Mouse (Mus musculus): Measurements from ENCODE around the gene Kcnj3. TPM values are rescaled to one million over a fixed set of nuclear protein-coding genes. Genes with fewer than 3 reads are reported as not detected.

The Kcnj3 gene
- total and polyA plus RNA-seq, 2 experiments, result not detected

DNA sequence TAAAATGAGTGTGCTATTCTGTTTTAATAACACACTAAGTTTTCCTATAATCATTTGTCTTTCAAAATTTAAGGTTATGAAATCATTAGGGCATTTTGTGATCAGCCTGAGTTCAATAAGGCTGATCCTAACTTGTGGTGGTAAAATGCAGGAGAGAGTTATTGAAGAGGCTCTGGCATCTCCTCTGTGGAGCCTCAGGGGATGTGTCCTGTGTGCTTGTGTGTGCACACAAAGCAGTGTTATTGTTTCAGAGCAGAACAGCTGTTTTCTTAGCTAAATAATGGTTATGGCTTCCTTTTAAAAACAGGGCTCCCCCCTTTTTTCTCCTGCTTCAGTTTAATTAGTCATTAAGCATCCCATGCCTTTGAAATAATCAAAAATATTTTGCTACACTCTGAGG lies 11.5 kb downstream of the Kcnj3 start:
- no peaks in the 10 kb centered on the region for H3K79me2 ChIP-seq (ENCODE audit: control insufficient read depth, insufficient read depth, low read length)
- no peak overlapping the region for H3K4me3 ChIP-seq (ENCODE audit: insufficient read depth, low read depth, low read length)
- no peak for DNase-seq (ENCODE audit: extremely low read depth, low read depth, low spot score)
- H3K27ac ChIP-seq (replicated peaks; ENCODE audit: insufficient read depth, low read depth, low read length), result no peak overlapping the region
- no peaks in the 10 kb centered on the region for H3K4me1 ChIP-seq (ENCODE audit: control insufficient read depth, insufficient read depth, low read length)
- TF ChIP-seq CTCF (IDR thresholded peaks at IDR 0.05; ENCODE audit: low read depth, low read length) (no peak), POLR2A (IDR thresholded peaks at IDR 0.05; ENCODE audit: extremely low read depth, insufficient read depth, low read length) (no peak)
- no peaks in the 10 kb centered on the region for H3K27me3 ChIP-seq (ENCODE audit: control insufficient read depth, insufficient read depth, low read length)
- no peak overlapping the region for H3K9ac ChIP-seq (ENCODE audit: low read depth, low read length)
- no peaks in the 10 kb centered on the region for H3K36me3 ChIP-seq (ENCODE audit: control insufficient read depth, insufficient read depth, low read length)

DNA sequence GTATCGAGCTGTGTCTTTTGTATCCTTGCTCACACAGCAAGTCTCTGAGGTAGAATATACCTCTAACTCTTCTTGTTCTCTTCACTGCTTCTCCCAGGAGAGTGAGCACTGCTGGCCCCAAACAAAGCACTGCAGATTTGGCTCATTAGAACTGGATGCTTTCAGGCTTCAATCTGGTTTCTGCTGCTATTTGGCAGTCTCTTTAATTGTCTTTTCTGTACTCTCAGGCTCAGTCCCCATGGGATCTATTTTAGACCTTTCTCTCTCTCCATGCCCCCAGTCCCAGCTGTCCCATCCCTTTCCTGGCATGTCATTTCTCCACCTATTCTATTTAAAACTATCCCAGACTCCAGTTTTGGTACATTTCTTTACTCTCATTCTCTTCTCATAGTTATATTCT lies 15.0 kb downstream of the Kcnj3 start:
- Histone ChIP-seq H3K27ac (replicated peaks; ENCODE audit: insufficient read depth, low read depth, low read length) (no peak overlapping the region), H3K4me1 (ENCODE audit: control insufficient read depth, insufficient read depth, low read length) (no peaks in the 10 kb centered on the region), H3K79me2 (ENCODE audit: control insufficient read depth, insufficient read depth, low read length) (no peaks in the 10 kb centered on the region), H3K36me3 (ENCODE audit: control insufficient read depth, insufficient read depth, low read length) (no peaks in the 10 kb centered on the region), H3K9ac (ENCODE audit: low read depth, low read length) (no peak overlapping the region), H3K4me3 (ENCODE audit: insufficient read depth, low read depth, low read length) (no peak overlapping the region), H3K27me3 (ENCODE audit: control insufficient read depth, insufficient read depth, low read length) (no peaks in the 10 kb centered on the region)
- TF ChIP-seq POLR2A (IDR thresholded peaks at IDR 0.05; ENCODE audit: extremely low read depth, insufficient read depth, low read length) (no peak), CTCF (IDR thresholded peaks at IDR 0.05; ENCODE audit: low read depth, low read length) (no peak)
- 77% methylated on average over 1 of the region's 1 CpGs for WGBS
- no peak for DNase-seq (ENCODE audit: extremely low read depth, low read depth, low spot score)

DNA sequence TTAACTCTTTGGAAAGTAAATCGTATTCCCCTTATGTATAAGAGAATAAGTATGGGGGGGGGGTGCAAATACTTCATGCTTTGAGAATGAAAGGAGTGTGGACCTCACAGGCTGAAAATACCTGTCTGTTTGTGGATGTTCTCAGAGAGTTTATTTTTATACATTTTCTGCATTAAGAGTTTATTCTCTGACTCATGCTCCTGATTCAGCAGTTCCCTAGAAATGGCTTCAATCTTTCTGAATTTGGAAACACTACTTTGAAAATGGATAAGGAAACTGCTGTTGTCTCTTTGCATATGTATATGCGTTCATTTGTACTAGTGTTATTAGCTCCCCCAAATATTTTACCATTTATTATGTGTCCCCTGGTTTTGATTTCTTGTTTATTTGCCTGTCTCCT lies 23.4 kb downstream of the Kcnj3 start:
- no peak overlapping the region for H3K9ac ChIP-seq (ENCODE audit: low read depth, low read length)
- no peak overlapping the region for H3K4me3 ChIP-seq (ENCODE audit: insufficient read depth, low read depth, low read length)
- no peak overlapping the region for H3K27ac ChIP-seq (replicated peaks; ENCODE audit: insufficient read depth, low read depth, low read length)
- H3K79me2 ChIP-seq (ENCODE audit: control insufficient read depth, insufficient read depth, low read length), result no peaks in the 10 kb centered on the region
- no peaks in the 10 kb centered on the region for H3K27me3 ChIP-seq (ENCODE audit: control insufficient read depth, insufficient read depth, low read length)
- no peak for DNase-seq (ENCODE audit: extremely low read depth, low read depth, low spot score)
- TF ChIP-seq POLR2A (IDR thresholded peaks at IDR 0.05; ENCODE audit: extremely low read depth, insufficient read depth, low read length), result no peak
- TF ChIP-seq CTCF (IDR thresholded peaks at IDR 0.05; ENCODE audit: low read depth, low read length), result no peak
- WGBS, result 79% methylated on average over 2 of the region's 2 CpGs
- H3K36me3 ChIP-seq (ENCODE audit: control insufficient read depth, insufficient read depth, low read length), result no peaks in the 10 kb centered on the region
- H3K4me1 ChIP-seq (ENCODE audit: control insufficient read depth, insufficient read depth, low read length), result no peaks in the 10 kb centered on the region

DNA sequence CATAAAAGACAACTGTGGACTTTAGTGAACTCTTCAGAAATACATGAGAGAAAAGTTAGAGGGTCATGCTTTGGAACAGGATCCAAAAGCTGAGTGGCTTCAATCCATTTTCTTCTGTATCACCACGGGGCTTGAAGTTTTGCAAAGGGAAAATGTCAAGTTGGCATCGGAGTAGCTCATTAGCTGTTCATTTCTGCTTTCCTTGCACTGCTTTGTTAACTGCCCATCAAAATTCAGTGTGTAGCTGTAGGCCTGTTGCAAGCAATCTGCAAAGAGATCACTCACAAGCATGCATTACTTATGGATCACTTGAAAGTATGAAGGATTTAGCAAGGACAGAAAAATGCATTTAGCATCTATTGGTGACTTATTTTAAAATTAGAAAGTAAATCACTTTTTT lies 33.4 kb downstream of the Kcnj3 start:
- no peak for DNase-seq (ENCODE audit: extremely low read depth, low read depth, low spot score)
- Histone ChIP-seq H3K27ac (replicated peaks; ENCODE audit: insufficient read depth, low read depth, low read length) (no peak overlapping the region), H3K79me2 (ENCODE audit: control insufficient read depth, insufficient read depth, low read length) (no peaks in the 10 kb centered on the region), H3K36me3 (ENCODE audit: control insufficient read depth, insufficient read depth, low read length) (no peaks in the 10 kb centered on the region), H3K27me3 (ENCODE audit: control insufficient read depth, insufficient read depth, low read length) (no peaks in the 10 kb centered on the region), H3K9ac (ENCODE audit: low read depth, low read length) (no peak overlapping the region), H3K4me3 (ENCODE audit: insufficient read depth, low read depth, low read length) (no peak overlapping the region), H3K4me1 (ENCODE audit: control insufficient read depth, insufficient read depth, low read length) (no peaks in the 10 kb centered on the region)
- no peak for TF ChIP-seq CTCF (IDR thresholded peaks at IDR 0.05; ENCODE audit: low read depth, low read length)
- no peak for TF ChIP-seq POLR2A (IDR thresholded peaks at IDR 0.05; ENCODE audit: extremely low read depth, insufficient read depth, low read length)
- WGBS, result 76% methylated on average over 2 of the region's 2 CpGs

DNA sequence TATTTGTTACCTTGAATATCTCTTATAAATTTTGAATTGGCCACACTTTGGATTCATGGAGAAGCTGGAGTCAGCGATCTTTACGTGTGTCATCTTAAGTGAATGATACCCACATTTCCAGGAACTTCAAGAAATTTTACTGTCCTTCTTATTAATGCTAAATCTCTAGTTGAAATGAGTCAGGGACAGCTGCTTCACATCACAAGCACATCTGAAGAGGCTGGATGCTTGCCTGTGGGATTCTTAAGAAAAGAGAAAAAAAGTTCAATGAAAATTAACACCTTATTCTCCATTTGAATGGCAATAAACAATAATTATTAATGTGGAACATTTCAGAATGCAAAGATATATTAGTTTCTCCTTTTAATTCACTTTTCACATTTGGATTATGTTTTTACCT lies 34.2 kb downstream of the Kcnj3 start:
- Histone ChIP-seq H3K27ac (replicated peaks; ENCODE audit: insufficient read depth, low read depth, low read length) (no peak overlapping the region), H3K4me1 (ENCODE audit: control insufficient read depth, insufficient read depth, low read length) (no peaks in the 10 kb centered on the region), H3K36me3 (ENCODE audit: control insufficient read depth, insufficient read depth, low read length) (no peaks in the 10 kb centered on the region), H3K27me3 (ENCODE audit: control insufficient read depth, insufficient read depth, low read length) (no peaks in the 10 kb centered on the region), H3K79me2 (ENCODE audit: control insufficient read depth, insufficient read depth, low read length) (no peaks in the 10 kb centered on the region), H3K4me3 (ENCODE audit: insufficient read depth, low read depth, low read length) (no peak overlapping the region), H3K9ac (ENCODE audit: low read depth, low read length) (no peak overlapping the region)
- TF ChIP-seq POLR2A (IDR thresholded peaks at IDR 0.05; ENCODE audit: extremely low read depth, insufficient read depth, low read length) (no peak), CTCF (IDR thresholded peaks at IDR 0.05; ENCODE audit: low read depth, low read length) (no peak)
- no peak for DNase-seq (ENCODE audit: extremely low read depth, low read depth, low spot score)
- 88% methylated on average over 2 of the region's 2 CpGs for WGBS

DNA sequence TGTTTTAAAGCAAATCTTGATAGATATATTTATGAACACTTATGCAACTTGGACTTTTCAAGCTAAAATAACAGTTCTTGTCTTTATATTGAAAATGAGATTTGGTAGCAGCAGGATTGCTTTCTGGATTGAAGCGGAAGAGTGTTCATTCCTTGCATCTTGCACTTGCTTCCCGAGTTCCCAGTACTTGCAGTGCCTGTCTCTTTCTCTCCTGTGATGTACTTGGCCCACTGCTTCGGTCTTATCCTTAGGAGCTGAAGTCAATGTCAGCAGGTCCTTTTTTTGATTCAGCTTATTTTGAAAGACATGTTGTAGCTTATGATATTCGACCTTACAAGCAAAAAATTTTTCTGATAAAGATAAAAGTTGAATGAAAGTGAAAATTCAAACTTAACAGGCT lies 43.7 kb downstream of the Kcnj3 start:
- no peak for DNase-seq (ENCODE audit: extremely low read depth, low read depth, low spot score)

More for the DNA sequence above, 43.7 kb downstream of the Kcnj3 start:
- no peaks in the 10 kb centered on the region for H3K79me2 ChIP-seq (ENCODE audit: control insufficient read depth, insufficient read depth, low read length)
- no peaks in the 10 kb centered on the region for H3K4me1 ChIP-seq (ENCODE audit: control insufficient read depth, insufficient read depth, low read length)
- TF ChIP-seq CTCF (IDR thresholded peaks at IDR 0.05; ENCODE audit: low read depth, low read length) (no peak), POLR2A (IDR thresholded peaks at IDR 0.05; ENCODE audit: extremely low read depth, insufficient read depth, low read length) (no peak)
- no peaks in the 10 kb centered on the region for H3K36me3 ChIP-seq (ENCODE audit: control insufficient read depth, insufficient read depth, low read length)
- no peak overlapping the region for H3K9ac ChIP-seq (ENCODE audit: low read depth, low read length)
- WGBS, result 67% methylated on average over 4 of the region's 4 CpGs
- H3K4me3 ChIP-seq (ENCODE audit: insufficient read depth, low read depth, low read length), result no peak overlapping the region
- H3K27me3 ChIP-seq (ENCODE audit: control insufficient read depth, insufficient read depth, low read length), result no peaks in the 10 kb centered on the region
- H3K27ac ChIP-seq (replicated peaks; ENCODE audit: insufficient read depth, low read depth, low read length), result no peak overlapping the region
